Mouse (Mus musculus) spleen, postnatal 4 days (tissue): ENCODE measurements around the gene Gm17079.
"Not testable (repeated sequence)": the region's sequence is repeated elsewhere in the genome, so short reads cannot be mapped to it uniquely, and the experiment has no call there.

Experiments used
- DNase-seq, 2 experiments: peaks; one replicate each; pipeline ENCODE4 v3.0.0; 2022; ENCODE audit warnings: low spot score in 2 of 2

The Gm17079 gene

DNA sequence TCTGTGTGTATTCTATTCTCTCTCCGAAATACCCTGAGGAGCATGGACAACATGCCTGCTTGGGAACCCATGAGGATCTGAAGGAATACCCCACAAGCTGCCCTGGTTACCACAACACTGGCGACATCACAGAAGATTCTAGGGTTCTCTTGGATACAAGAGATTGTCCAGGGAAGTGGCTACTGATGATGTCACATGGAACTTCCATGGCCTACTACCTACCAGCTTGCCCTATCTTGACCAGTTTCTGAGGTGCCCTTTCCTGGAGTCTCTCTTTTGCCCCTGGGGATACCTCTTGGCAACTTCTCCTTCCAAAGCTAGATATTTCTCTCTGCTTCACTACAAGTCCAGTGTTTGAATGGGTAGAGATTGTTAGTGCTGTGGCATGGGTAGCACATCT is at the start of gene Gm17079:
Gene Gm17079, minus strand, starts transcription at position 101 of the 400 bp plus-strand sequence.
- not testable (repeated sequence) for DNase-seq

GRCm38 (mm10) chr14:51740347-51741170 is 45.3 kb upstream of the Gm17079 start:
- DNase-seq, result no peak

DNA sequence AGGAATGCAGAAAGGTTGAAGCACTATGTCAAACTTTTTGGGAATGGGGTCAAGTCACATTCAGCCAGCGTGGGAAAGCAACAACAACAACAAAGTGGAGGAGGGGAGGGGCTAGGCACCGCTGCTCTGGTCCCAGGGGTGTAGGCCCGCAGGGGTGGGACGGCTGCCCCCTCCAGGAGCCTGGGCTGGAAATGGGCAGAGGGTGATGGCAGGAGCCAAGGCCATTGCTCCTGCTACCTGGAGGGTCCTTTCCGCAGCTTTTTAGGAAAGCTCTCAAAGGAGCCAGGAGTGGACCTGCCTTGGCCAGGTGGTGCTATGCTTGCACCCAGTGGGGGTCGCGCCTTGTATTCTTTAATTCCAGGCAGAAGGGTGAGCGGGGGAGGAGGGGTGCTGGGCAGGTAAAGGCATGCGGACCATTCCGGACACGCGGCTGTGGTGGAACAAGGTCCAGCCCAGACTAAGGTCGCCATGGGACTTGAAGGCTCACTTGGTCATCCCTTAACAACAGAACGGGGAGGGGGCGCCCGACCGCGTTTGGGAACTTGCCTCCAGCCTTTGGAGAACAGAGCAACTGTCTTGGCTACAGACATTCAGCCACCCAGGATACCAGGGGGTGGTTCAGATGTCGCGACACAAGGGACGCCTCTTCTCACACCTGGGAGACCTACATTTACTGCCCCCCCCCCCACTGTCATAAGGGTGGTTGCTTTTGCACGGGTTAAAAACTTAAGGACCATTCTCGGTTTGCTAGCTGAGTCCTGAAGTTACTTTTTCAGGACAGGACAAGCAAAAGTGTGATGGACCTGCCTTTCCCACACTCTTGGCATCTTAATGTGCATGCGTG is 44.1 kb upstream of the Gm17079 start:
- DNase-seq, result no peak

DNA sequence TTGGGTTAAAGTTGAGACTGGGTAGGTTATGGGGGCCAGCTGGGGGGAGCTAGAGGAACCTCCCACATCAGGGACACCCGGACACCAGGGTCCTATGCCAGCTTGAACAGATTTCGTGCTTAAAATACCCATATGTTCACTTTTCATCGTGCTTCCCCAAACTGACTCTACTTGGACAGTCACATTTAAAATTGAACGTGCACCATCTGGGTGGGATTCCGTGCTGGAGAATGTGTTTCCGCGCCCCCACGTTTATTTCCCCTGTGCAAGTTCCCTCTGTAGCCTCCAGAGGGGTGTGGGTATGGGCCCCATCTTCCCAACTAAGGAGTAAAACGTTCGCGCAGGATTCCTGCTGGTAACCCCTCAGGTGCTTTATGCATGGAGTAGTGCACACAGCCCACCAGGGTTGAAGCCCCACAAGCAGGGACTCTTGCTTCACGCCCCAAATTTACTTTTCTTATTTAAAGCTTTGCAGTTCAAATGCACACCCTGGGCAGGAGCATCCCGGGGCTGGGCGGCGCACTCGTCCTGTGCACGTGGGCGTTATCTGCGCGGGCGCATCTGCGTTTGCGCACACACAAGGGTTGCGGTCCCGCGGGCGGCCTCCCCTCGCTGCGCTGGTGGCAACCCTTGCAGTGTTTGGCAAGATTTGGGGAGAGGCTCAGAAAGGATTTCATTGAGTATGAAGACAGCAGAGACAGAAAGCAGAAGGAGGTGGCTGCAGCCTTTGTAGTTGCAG is 43.3 kb upstream of the Gm17079 start:
- no peak for DNase-seq

DNA sequence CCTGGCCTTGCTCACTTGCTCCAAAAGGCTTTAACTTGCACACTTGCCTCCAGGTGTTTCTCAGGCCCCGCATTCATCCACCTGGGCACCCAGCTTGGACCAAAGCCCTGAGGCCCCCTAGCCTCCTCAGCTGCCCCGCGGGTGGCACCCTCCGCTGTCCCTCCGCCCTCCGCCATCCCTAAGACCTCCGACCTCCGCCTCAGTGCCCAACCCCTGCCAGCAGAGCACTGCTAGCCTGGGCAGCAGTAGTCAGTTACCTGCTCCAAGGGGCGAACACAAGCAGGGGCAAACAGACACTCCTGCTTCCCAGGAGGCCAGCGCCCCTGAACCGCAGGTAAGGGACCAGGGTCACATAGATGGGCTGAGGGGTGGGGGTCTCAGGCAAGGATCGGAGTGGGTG is 42.7 kb upstream of the Gm17079 start:
- no peak for DNase-seq

DNA sequence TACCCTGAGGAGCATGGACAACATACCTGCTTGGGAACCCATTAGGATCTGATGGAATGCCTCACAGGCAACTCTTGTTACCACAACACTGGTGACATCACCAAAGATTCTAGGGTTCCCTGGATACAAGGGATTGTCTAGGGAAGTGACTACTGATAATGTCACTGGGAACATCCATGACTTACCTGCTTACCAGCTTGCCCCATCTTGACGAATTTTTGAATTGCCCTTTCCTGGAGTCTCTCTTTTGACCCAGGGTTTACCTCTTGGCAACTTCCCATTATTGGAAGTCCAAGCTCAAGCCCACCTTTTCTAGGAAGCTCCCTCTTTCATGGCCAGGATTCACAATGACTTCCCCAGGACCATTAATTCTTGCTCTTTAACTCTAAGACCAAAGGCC is 21.8 kb upstream of the Gm17079 start, which contains the start of gene Gm5800:
Gene Gm5800, minus strand, starts transcription at position 101 of the 400 bp plus-strand sequence.
- DNase-seq, result no peak

DNA sequence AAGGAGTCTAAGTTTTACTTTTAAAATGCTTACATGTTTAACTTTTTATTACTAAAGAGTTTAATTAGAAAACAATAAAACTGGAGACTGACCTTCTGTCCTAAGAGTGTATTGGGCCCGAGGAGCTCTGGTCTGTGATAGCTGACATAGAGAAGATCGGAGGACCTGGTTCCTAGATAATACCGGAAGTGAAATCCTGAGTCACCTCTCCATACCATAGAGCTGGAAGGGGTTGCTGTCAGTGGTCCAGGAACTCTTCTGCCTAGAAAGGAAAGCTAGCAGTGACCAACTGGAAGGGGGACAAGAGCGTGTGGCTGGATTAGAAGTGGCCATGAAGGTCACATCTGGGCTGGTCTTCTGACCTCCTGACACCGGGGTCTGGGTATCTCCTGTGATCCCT is 18.0 kb downstream of the Gm17079 start:
- no peak for DNase-seq
